Mouse (Mus musculus) cerebellum, adult 9-10 months (tissue): ENCODE results near the gene Cry2.

Experiments
- DNase-seq: peaks from one replicate; pipeline ENCODE4 v3.0.0; 2022

The Cry2 gene

GRCm38 (mm10) chr2:92365568-92365967, 68.3 kb downstream of the Cry2 start:
- no peak for DNase-seq

GRCm38 (mm10) chr2:92364086-92364485, 69.8 kb downstream of the Cry2 start:
- no peak for DNase-seq

- no peak for DNase-seq
Measured at GRCm38 (mm10) chr2:92362571-92363228, 71.1 kb downstream of the Cry2 start.

- DNase-seq = no peak
Measured at GRCm38 (mm10) chr2:92361795-92362194, 72.0 kb downstream of the Cry2 start.

- DNase-seq = no peak
Measured at GRCm38 (mm10) chr2:92360893-92361292, 73.0 kb downstream of the Cry2 start.

- DNase-seq = peak; percentile 59
Measured at GRCm38 (mm10) chr2:92360186-92360823, 73.5 kb downstream of the Cry2 start.

GRCm38 (mm10) chr2:92359301-92359700, 74.5 kb downstream of the Cry2 start:
- peak; percentile 48 for DNase-seq

- DNase-seq = no peak
Measured at GRCm38 (mm10) chr2:92354224-92354623, 79.6 kb downstream of the Cry2 start.
